Mouse (Mus musculus): ENCODE measurements around the gene Kif2c. TPM values are rescaled to one million over a fixed set of nuclear protein-coding genes. Genes with fewer than 3 reads are reported as not detected.
A peak's percentile ranks its signal among the peaks of the same experiment; 100 is the strongest.

Gene Kif2c
- total and polyA plus RNA-seq, 2 experiments from 2014 or later: 6.9 to 8.4 TPM

GRCm38 (mm10) chr4:117131890-117132793, 50.3 kb downstream of the Kif2c start:
- TF ChIP-seq CTCF (IDR thresholded peaks at IDR 0.05; ENCODE audit: low read depth): no peak
- ATAC-seq: no peak; the same call in 1 of the 2 replicates
- no peaks in the 10 kb centered on the region for H3K27me3 ChIP-seq (ENCODE audit: insufficient read depth, low read length)
- no peaks in the 10 kb centered on the region for H3K9me3 ChIP-seq (ENCODE audit: low read length)
- peaks cover 38% of the 10 kb centered on the region for H3K36me3 ChIP-seq (ENCODE audit: insufficient read depth, low read length)
- peak overlapping the region; percentile 72 for H3K4me2 ChIP-seq (ENCODE audit: low read depth, low read length)
- WGBS: 10% methylated on average over 7 of the region's 7 CpGs
- H3K4me3 ChIP-seq (ENCODE audit: low read length): peak overlapping the region; percentile 79
- DNase-seq (ENCODE audit: low spot score): peak; percentile 50
- H3K9ac ChIP-seq (replicated peaks; ENCODE audit: low read length): peak overlapping the region; percentile 87
- peak overlapping the region; percentile 90; the same call in 1 of the 2 replicates for H3K27ac ChIP-seq
- 0 out of 2 replicates have a peak, but pooled peaks cover 8% of the 10 kb centered on the region for H3K4me1 ChIP-seq (ENCODE audit: insufficient read depth, low read length)

GRCm38 (mm10) chr4:117131198-117131597, 51.2 kb downstream of the Kif2c start:
- no peaks in the 10 kb centered on the region for H3K27me3 ChIP-seq (ENCODE audit: insufficient read depth, low read length)
- no peak overlapping the region for H3K4me3 ChIP-seq (ENCODE audit: low read length)
- H3K27ac ChIP-seq: no peak overlapping the region
- TF ChIP-seq CTCF (IDR thresholded peaks at IDR 0.05; ENCODE audit: low read depth): no peak
- no peak for DNase-seq (ENCODE audit: low spot score)
- 43% methylated on average over 6 of the region's 6 CpGs for WGBS
- 0 out of 2 replicates have a peak, but pooled peaks cover 8% of the 10 kb centered on the region for H3K4me1 ChIP-seq (ENCODE audit: insufficient read depth, low read length)
- ATAC-seq: no peak
- H3K4me2 ChIP-seq (ENCODE audit: low read depth, low read length): no peak overlapping the region; the same call in 1 of the 2 replicates
- peaks cover 40% of the 10 kb centered on the region for H3K36me3 ChIP-seq (ENCODE audit: insufficient read depth, low read length)
- H3K9me3 ChIP-seq (ENCODE audit: low read length): no peaks in the 10 kb centered on the region
- H3K9ac ChIP-seq (replicated peaks; ENCODE audit: low read length): 0 out of 2 replicates have a peak overlapping the region, but pooled peaks have one; percentile 87

GRCm38 (mm10) chr4:117130790-117131189, 51.6 kb downstream of the Kif2c start:
- Histone ChIP-seq H3K9me3 (ENCODE audit: low read length) (no peaks in the 10 kb centered on the region), H3K4me1 (ENCODE audit: insufficient read depth, low read length) (0 out of 2 replicates have a peak, but pooled peaks cover 8% of the 10 kb centered on the region), H3K27ac (no peak overlapping the region), H3K4me2 (ENCODE audit: low read depth, low read length) (no peak overlapping the region), H3K36me3 (ENCODE audit: insufficient read depth, low read length) (peaks cover 40% of the 10 kb centered on the region), H3K27me3 (ENCODE audit: insufficient read depth, low read length) (no peaks in the 10 kb centered on the region), H3K9ac (replicated peaks; ENCODE audit: low read length) (no peak overlapping the region), H3K4me3 (ENCODE audit: low read length) (no peak overlapping the region)
- TF ChIP-seq CTCF (IDR thresholded peaks at IDR 0.05; ENCODE audit: low read depth): no peak
- ATAC-seq: no peak
- no peak for DNase-seq (ENCODE audit: low spot score)
- WGBS: 44% methylated on average over 6 of the region's 6 CpGs

- Histone ChIP-seq H3K9ac (replicated peaks; ENCODE audit: low read length) (no peak overlapping the region), H3K27ac (no peak overlapping the region), H3K4me3 (ENCODE audit: low read length) (no peak overlapping the region), H3K36me3 (ENCODE audit: insufficient read depth, low read length) (peaks cover 40% of the 10 kb centered on the region), H3K9me3 (ENCODE audit: low read length) (no peaks in the 10 kb centered on the region), H3K27me3 (ENCODE audit: insufficient read depth, low read length) (no peaks in the 10 kb centered on the region), H3K4me1 (ENCODE audit: insufficient read depth, low read length) (peaks cover 16% of the 10 kb centered on the region), H3K4me2 (ENCODE audit: low read depth, low read length) (no peak overlapping the region)
- no peak for DNase-seq (ENCODE audit: low spot score)
- no peak for TF ChIP-seq CTCF (IDR thresholded peaks at IDR 0.05; ENCODE audit: low read depth)
- 92% methylated on average over 33 of the region's 33 CpGs for WGBS
- no peak for ATAC-seq
These were observed 54.3 kb downstream of the Kif2c start for GRCm38 (mm10) chr4:117127991-117128686.

- Histone ChIP-seq H3K27ac (peak within 1 kb of the TSS; percentile 80), H3K9ac (replicated peaks; ENCODE audit: low read length) (peak within 1 kb of the TSS; percentile 33; the same call in 1 of the 2 replicates), H3K9me3 (ENCODE audit: low read length) (no peaks in the 10 kb centered on the region), H3K4me2 (ENCODE audit: low read depth, low read length) (no peak within 1 kb of the TSS), H3K27me3 (ENCODE audit: insufficient read depth, low read length) (no peaks in the 10 kb centered on the region), H3K36me3 (ENCODE audit: insufficient read depth, low read length) (peaks cover 40% of the 10 kb centered on the region), H3K4me3 (ENCODE audit: low read length) (no peak within 1 kb of the TSS), H3K4me1 (ENCODE audit: insufficient read depth, low read length) (peaks cover 11% of the 10 kb centered on the region)
- DNase-seq (ENCODE audit: low spot score): no peak
- 83% methylated on average over 9 of the region's 9 CpGs for WGBS
- TF ChIP-seq CTCF (IDR thresholded peaks at IDR 0.05; ENCODE audit: low read depth): no peak
- ATAC-seq: no peak
These were observed 55.7 kb downstream of the Kif2c start, which contains the start of gene Tctex1d4 for GRCm38 (mm10) chr4:117126675-117127290. Gene Tctex1d4 (plus strand): TSS chr4:117126794.
